Mouse (Mus musculus) adrenal gland, adult (tissue): Measurements from ENCODE around the gene Ywhae.

Experiments
- DNase-seq, 2 experiments: peaks; one replicate each; pipeline ENCODE4 v3.0.0; 2022 to 2023; ENCODE audit warnings: low spot score in 1 of 2; ENCODE audit not compliant: inconsistent age in 2 of 2

Gene Ywhae

DNA sequence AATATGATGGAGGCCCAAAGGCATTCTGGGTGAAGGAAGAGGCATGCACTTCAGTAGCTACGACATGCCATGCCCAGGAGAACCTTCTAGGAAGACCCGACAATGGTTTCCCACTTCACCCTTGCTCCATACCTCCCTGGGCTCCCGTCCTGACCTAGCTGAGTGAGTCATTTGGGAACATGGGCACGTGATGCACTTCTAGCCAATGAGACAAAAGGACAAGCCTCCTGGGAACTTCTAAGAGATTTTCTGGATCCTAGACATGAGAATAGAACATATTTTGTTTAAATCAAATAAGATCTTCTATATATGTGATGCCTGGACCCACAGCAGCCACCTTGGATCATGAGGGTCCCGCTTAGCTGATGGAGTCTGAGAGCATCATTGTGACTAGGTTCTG, 59.9 kb downstream of the Ywhae start:
- DNase-seq = peak in 1 of 2 experiments; percentile 57

DNA sequence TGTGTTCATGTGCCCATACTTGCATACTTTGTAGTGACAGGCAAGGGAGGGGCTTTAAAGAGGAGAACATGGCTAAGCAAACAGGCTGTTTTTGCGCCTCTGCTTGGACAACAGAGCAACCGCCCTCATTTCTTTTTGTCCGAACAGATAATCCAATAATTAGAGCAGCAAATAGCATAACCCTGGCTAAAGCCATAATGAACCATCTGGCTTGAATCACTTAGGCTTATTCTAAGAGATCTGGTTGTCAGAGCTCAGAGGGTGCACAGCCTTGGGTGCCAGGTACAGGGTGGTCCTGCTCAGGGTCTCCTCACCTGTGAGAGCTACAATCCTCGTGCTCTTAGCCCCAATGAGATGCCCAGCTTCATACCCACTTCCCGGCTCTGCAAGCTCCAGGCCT, 60.7 kb downstream of the Ywhae start:
- DNase-seq = no peak

DNA sequence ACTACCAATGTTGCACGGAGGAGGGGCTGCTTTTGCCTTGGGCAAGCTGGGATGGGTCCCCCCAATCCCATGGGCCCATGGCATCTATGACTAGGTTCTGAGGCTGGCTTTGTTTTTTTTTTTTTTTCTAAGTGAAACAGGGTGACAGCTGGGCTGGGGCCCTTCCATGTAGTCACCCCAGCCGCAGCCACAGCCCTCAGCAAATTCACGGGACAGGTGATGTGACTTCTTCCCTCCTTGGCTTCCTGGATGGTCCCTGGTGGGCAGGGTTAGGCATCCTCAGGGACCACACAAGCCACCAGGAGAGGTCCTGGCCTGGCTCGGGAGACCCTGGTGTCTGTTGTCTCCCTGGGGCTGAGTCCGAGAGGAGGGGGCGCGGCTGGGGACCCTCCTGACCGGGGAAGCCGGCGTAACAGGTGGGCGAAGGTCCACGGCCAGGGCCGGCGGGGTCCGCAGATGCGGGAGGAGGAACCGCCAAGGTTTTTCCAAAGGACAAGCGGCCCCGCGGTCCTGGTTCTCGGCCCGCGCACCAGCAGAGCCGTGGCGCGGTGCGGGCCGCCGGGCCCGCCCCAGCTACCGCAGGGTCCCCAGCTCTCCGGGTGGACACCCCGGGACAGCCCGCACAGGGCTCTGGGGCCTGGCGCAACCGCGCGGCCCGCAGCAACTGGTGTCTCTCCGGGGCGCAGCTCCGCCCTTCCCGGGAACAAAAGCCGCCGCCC, 62.1 kb downstream of the Ywhae start:
- DNase-seq = peak in 1 of 2 experiments; percentile 61

DNA sequence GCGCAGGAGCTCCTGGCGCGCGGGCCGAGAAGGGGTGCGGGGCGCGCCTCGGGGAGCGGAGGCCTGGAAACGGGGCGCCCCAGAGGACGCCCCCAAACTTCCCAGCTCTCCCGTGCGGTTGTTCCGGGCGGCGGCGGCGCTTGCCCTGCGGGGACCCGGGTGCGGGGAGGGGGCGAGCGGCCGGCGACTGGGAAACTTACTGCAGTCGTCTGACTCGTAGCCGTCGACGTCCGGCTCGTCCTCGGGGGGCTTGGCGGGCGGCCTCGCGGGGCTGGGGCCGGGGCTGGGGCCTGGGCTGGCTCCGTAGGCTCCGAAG, 62.6 kb downstream of the Ywhae start:
- peak in 1 of 2 experiments; percentile 82 for DNase-seq

DNA sequence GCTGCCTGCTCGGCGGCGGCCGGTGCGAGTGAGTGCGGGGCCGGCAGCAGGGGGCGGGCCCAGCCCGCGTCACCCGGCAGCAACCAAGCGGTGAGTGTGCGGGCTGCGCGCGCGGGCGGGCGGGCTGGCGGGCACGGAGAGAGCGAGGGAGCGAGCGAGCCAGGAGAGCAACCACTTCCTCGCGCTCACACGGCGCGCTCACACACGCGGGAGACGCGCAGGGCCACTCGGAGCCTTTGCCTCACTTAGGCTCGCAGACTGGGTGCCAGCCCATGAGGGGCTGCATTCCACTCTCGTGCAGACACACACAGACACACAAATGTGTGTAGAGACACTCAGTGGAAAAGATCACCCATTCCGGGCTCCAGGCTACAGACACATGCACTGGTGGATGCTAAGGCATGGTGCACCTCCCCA, 63.4 kb downstream of the Ywhae start, which contains the start of gene Doc2b:
Gene Doc2b, minus strand, starts transcription at position 21 of the 417 bp plus-strand sequence.
- peak; percentile 81 to 86 for DNase-seq

DNA sequence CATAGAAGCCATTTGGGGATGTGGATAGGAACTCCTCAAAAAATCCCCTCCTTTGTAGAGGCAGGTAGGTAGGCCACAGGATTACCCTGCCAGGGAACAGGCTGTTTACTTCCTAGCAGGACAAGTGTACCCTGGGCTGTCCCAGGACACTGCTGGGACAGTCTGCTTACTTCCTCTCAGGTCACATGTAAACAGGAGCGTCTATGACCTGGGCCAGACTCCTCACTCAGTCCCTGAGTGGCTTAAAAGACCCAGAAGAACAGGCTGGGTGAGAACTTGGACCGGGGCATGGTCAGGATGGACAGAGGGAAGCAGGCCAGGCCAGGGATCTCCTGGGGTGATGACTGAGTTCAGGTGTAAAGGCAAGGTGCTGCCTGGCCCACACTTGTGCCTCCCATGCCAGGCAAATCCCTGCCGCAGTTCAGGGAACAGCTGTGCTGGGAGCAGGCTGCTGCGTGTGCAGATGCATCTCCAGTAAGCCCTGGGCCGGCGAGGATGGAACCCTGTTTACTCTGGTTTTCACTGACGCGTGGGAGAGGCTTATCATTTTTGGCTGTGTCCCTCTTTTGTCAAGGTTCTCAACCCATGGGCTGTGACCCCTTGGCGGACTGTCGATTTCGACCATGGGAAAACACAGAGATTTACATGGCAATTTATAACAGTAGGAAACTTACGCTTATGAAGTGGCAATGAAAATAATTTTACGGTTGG, 64.0 kb downstream of the Ywhae start:
- peak in 1 of 2 experiments; percentile 61 for DNase-seq

DNA sequence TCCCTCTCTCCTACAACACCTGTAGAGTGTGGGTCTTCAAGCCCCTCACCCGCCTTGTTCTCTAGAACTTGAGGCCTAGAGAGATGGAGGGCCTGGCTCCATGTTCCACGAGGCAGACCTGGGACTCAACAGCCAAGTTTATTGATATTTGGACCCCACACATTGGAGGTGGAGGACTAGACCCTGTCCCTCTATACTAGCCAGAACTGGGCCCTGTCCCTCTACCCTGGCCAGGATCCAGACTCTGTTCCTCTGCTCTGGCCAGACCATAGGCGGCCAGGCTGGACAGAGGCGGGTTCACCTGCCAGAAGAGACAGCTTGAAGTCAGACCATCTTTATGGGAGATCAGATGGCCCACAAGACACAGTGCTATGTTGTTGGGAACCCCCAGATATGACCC, 68.7 kb downstream of the Ywhae start:
- no peak for DNase-seq

DNA sequence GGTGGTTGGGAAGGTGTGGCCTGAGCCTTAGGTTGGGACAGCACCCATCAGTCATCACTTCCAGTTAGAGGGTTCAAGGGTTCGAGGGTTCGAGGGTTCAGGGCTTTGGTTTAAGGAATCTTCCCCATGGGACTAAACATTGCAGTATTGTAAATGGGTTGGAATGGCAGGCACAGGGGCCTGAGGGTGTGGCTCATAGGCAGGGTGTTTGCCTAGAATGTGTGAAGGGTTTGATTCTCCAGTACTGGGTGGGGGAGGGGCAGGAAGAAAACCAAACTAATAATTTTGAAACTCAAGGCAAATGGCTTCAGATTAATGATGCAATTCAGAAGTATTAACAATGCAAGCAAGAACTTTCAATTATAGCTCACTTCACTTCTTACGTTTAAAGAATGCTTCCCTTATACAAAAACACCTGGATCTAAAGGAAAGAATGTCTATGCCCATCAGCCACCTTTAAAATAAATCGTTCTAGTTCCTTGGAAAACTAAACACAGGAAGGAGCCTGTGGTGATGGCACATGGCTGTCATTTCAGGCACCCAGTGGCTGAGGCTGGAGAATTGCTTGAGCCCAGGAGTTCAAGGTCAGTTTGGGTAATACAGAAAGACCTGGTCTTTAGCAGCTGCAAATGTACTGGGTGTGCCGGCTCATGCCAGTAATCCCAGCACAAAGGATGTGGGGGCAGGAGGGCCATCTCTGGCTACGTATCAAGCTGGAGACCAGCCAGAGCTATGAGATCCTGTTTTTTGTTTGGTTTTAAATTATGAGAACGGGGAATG, 69.3 kb downstream of the Ywhae start:
- no peak for DNase-seq

DNA sequence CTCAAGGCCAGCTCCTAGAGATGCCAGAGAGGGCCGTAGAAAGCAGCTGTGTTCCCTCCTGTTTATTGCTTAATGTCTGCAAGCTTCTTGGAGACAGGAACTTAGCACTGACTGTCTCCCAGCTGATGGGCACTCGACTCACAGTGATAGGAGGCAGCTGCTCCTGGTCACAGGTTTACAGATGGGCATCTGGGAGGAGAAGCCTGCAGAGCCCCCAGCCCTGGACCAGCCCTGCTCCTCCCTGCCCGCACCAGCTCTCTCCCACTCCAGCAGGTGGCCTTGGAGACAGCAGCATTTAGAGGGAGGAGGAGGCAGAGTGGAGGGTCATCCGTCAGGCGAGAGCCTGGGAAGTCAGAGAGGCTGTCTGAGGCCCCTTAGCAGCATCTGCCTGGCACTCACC, 74.8 kb downstream of the Ywhae start:
- DNase-seq = peak; percentile 60 to 77

DNA sequence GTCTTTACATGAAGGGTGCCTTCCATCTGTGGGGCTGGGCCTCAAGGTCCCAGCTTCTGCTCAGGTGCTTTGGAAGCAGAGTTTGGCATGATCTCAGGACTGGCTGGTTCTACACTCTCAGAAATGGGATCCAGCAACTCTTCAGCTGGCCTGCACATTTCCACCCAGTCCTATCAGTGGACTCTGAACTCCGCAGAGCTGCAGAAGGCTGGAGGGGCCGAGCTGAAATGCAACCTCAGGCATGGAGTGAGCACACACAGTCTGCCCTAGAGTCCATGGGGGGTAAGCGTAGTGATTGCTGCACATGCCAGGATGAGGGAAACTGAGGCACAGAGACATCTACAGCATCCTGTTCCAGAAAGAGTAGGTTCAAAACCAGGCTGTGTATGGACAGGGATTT, 77.9 kb downstream of the Ywhae start:
- no peak for DNase-seq

DNA sequence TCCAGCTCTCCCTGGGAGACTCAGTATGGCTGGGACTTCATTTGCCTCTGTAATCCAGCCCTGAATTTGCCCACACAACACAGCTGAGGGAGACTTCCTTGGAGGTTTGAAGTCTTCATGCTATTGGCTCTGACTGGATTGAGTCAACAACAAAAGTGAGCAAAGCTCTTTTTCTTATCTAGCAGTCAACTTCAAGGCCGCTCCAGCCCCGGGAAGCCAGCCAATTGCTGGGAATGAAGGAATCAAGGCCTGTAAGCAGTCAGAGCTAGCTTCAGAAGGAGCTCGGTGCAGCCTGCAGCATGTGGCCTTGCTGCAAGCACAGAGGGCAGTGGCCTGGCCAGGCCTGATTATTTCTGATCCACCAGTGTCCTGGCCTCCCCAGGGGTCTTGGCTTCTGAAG, 79.2 kb downstream of the Ywhae start:
- peak; percentile 98 to 99 for DNase-seq

DNA sequence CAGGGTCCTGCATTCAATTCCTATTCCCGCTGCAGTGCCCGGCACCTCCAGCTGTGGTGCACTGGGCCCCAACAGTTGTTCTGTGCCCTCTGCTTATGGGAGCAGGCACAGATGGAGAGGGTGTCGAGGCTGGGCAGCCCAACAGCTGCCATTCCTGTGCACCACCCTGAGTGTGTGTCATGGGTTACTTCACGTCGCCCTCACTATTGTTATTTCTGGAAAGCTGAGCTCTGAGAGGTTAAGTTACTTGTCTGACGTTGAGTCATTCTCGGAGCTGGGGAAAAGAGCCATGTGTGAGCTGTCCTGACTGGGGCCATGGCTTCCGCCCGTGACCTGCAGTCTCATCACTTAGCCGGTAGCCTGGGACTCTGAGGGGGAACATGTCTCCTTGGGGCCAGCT, 80.4 kb downstream of the Ywhae start:
- DNase-seq = peak; percentile 75 to 89
